Mouse (Mus musculus) frontal cortex, postnatal 25 days (tissue): Measurements from ENCODE around the gene Ddr1.
"Not testable (repeated sequence)": the region's sequence is repeated elsewhere in the genome, so short reads cannot be mapped to it uniquely, and the experiment has no call there.

Experiments used
- DNase-seq, 2 experiments: peaks; one replicate each; pipeline ENCODE4 v3.0.0; 2022; ENCODE audit warnings: low spot score in 2 of 2

Gene Ddr1

GRCm38 (mm10) chr17:35704621-35705464 is at the start of gene Ddr1:
Gene Ddr1, minus strand, starts transcription at chr17:35704621.
- no peak for DNase-seq

GRCm38 (mm10) chr17:35753668-35754067 is 49.2 kb upstream of the Ddr1 start:
- no peak for DNase-seq

GRCm38 (mm10) chr17:35752221-35752811 is 47.9 kb upstream of the Ddr1 start:
- DNase-seq = peak in 1 of 2 experiments; percentile 11

GRCm38 (mm10) chr17:35749685-35750084 is 45.3 kb upstream of the Ddr1 start:
- no peak for DNase-seq

GRCm38 (mm10) chr17:35744361-35744760 is 39.9 kb upstream of the Ddr1 start:
- no peak for DNase-seq

- no peak for DNase-seq
Observed at GRCm38 (mm10) chr17:35742948-35743347, 38.5 kb upstream of the Ddr1 start.

GRCm38 (mm10) chr17:35741589-35742226 is 37.3 kb upstream of the Ddr1 start:
- no peak for DNase-seq

GRCm38 (mm10) chr17:35740276-35740880 is 36.0 kb upstream of the Ddr1 start:
- DNase-seq = no peak

- peak; percentile 89 to 94 for DNase-seq
Observed at GRCm38 (mm10) chr17:35739675-35740074, 35.3 kb upstream of the Ddr1 start.

- DNase-seq = peak; percentile 65 to 70
Observed at GRCm38 (mm10) chr17:35737743-35738142, 33.3 kb upstream of the Ddr1 start.

- DNase-seq = peak; percentile 45 to 66
Observed at GRCm38 (mm10) chr17:35736280-35736960, 32.0 kb upstream of the Ddr1 start.

- no peak for DNase-seq
Observed at GRCm38 (mm10) chr17:35734478-35734877, 30.1 kb upstream of the Ddr1 start.

GRCm38 (mm10) chr17:35733398-35733797 is 29.0 kb upstream of the Ddr1 start:
- no peak for DNase-seq

GRCm38 (mm10) chr17:35731431-35732145 is 27.2 kb upstream of the Ddr1 start:
- DNase-seq = no peak

- not testable (repeated sequence) for DNase-seq
Observed at GRCm38 (mm10) chr17:35730112-35730511, 25.7 kb upstream of the Ddr1 start.

GRCm38 (mm10) chr17:35728821-35729220 is 24.4 kb upstream of the Ddr1 start:
- no peak for DNase-seq

- no peak for DNase-seq
Observed at GRCm38 (mm10) chr17:35727471-35728205, 23.2 kb upstream of the Ddr1 start.

- DNase-seq = no peak
Observed at GRCm38 (mm10) chr17:35727028-35727427, 22.6 kb upstream of the Ddr1 start.

GRCm38 (mm10) chr17:35725286-35726232 is 21.1 kb upstream of the Ddr1 start:
- peak; percentile 90 to 94 for DNase-seq
